Mouse (Mus musculus): ENCODE measurements at regions not wholly inside any gene's neighbourhood (a gene's known extent, or its start where the extent isn't known, plus 50 kb on each side); places are given as distances from the start of the nearest gene placed in this dataset.

- no peak for TF ChIP-seq CTCF (IDR thresholded peaks at IDR 0.05; ENCODE audit: borderline replicate concordance, insufficient read depth, low read depth, low read length)
- TF ChIP-seq POLR2A (IDR thresholded peaks at IDR 0.05; ENCODE audit: borderline replicate concordance, insufficient read depth, low read length) = no peak
Observed at GRCm38 (mm10) chr3:6730066-6730465, 109.8 kb upstream of the 1700008P02Rik start.
